Mouse (Mus musculus) MEL (cell line): ENCODE data around the gene Gm20388.

Experiments
- CTCF ChIP-seq, 3 experiments: IDR thresholded peaks in 2 of 3; conservative IDR thresholded peaks in 1 of 3; 2 replicates each; pipeline ENCODE4 v1.5.1; 2011 to 2012; ENCODE audit warnings: low read length in 3 of 3, low read depth in 2 of 3, mild to moderate bottlenecking in 2 of 3, improper control_type of control experiment in 1 of 3, inconsistent platforms in 1 of 3, mixed read lengths in 1 of 3, moderate library complexity in 1 of 3; ENCODE audit not compliant: control insufficient read depth in 1 of 3, insufficient read depth in 1 of 3, poor library complexity in 1 of 3, severe bottlenecking in 1 of 3
- ELF1 ChIP-seq: IDR thresholded peaks from 2 replicates; pipeline ENCODE4 v1.6.1; 2014; ENCODE audit warnings: low read depth, mild to moderate bottlenecking, inconsistent platforms, low read length, improper control_type of control experiment, moderate library complexity
- EP300 ChIP-seq, 2 experiments: IDR thresholded peaks; 2 replicates each; pipeline ENCODE4 v1.6.1; 2011; ENCODE audit warnings: improper control_type of control experiment in 2 of 2, low read length in 2 of 2, low read depth in 1 of 2, mild to moderate bottlenecking in 1 of 2
- ETS1 ChIP-seq: IDR thresholded peaks from 2 replicates; pipeline ENCODE4 v1.6.1; 2012; ENCODE audit warnings: low read depth, mild to moderate bottlenecking, inconsistent platforms, low read length, improper control_type of control experiment, moderate library complexity
- GABPA ChIP-seq: IDR thresholded peaks from 2 replicates; pipeline ENCODE4 v1.6.1; 2012; ENCODE audit warnings: low read depth, mild to moderate bottlenecking, inconsistent platforms, low read length, improper control_type of control experiment, moderate library complexity
- GATA1 ChIP-seq: IDR thresholded peaks from 2 replicates; pipeline ENCODE4 v1.6.1; 2011; ENCODE audit warnings: low read depth, low read length, improper control_type of control experiment
- MAFK ChIP-seq: IDR thresholded peaks from 2 replicates; pipeline ENCODE4 v1.6.1; 2011; ENCODE audit warnings: low read depth, mild to moderate bottlenecking, low read length, improper control_type of control experiment, borderline replicate concordance
- POLR2A ChIP-seq, 2 experiments: IDR thresholded peaks; 2 replicates each; pipeline ENCODE4 v1.6.1; 2011 to 2012; ENCODE audit warnings: low read length in 2 of 2, mild to moderate bottlenecking in 2 of 2, control low read depth in 1 of 2, improper control_type of control experiment in 1 of 2, low read depth in 1 of 2, moderate library complexity in 1 of 2; ENCODE audit not compliant: control insufficient read depth in 1 of 2, insufficient read depth in 1 of 2, poor library complexity in 1 of 2
- TAL1 ChIP-seq: IDR thresholded peaks from 2 replicates; pipeline ENCODE4 v1.6.1; 2012; ENCODE audit warnings: mild to moderate bottlenecking, inconsistent platforms, low read length, moderate library complexity, mixed read lengths
- TCF12 ChIP-seq: IDR thresholded peaks from 2 replicates; pipeline ENCODE4 v1.6.1; 2014; ENCODE audit warnings: low read depth, mild to moderate bottlenecking, inconsistent platforms, low read length, improper control_type of control experiment, moderate library complexity
- UBTF ChIP-seq: IDR thresholded peaks from 2 replicates; pipeline ENCODE4 v1.6.1; 2012; ENCODE audit warnings: low read depth, mild to moderate bottlenecking, inconsistent platforms, low read length, improper control_type of control experiment, moderate library complexity, borderline replicate concordance; ENCODE audit not compliant: insufficient read depth
- ZNF384 ChIP-seq: IDR thresholded peaks from 2 replicates; pipeline ENCODE4 v1.6.1; 2012; ENCODE audit warnings: low read depth, mild to moderate bottlenecking, inconsistent platforms, low read length, improper control_type of control experiment

- TF ChIP-seq MAFK (no peak), POLR2A (IDR thresholded peaks at IDR 0.05; ENCODE audit: control insufficient read depth in 1 of 2, insufficient read depth in 1 of 2, low read depth in 1 of 2, low read length in 2 of 2, poor library complexity in 1 of 2) (no peak; a peak in 1 of 4 replicates), EP300 (IDR thresholded peaks at IDR 0.05; ENCODE audit: low read depth in 1 of 2, low read length in 2 of 2) (no peak), ETS1 (no peak), CTCF (IDR thresholded peaks at IDR 0.05 in 2 of 3, conservative IDR thresholded peaks at IDR 0.05 in 1 of 3; ENCODE audit: control insufficient read depth in 1 of 3, insufficient read depth in 1 of 3, low read depth in 2 of 3, low read length in 3 of 3, poor library complexity in 1 of 3, severe bottlenecking in 1 of 3) (no peak), GABPA (no peak), TCF12 (no peak), ZNF384 (no peak), ELF1 (no peak), TAL1 (no peak), GATA1 (no peak), UBTF (no peak)
Observed at GRCm38 (mm10) chr8:120515650-120516049, 605.0 kb downstream of the Gm20388 start.
